Mouse (Mus musculus) cerebellum, postnatal 14 days (tissue): ENCODE measurements around the gene Olfr1243.
"Not testable (repeated sequence)": the region's sequence is repeated elsewhere in the genome, so short reads cannot be mapped to it uniquely, and the experiment has no call there.

Experiments
- DNase-seq, 2 experiments: peaks; one replicate each; pipeline ENCODE4 v3.0.0; 2021; ENCODE audit warnings: mixed read lengths in 2 of 2

Olfr1243 gene

GRCm38 (mm10) chr2:89531387-89531786 is at the start of gene Olfr1243:
Gene Olfr1243, minus strand, starts transcription at chr2:89531487.
- DNase-seq: no peak

GRCm38 (mm10) chr2:89578347-89578746 is 47.1 kb upstream of the Olfr1243 start, which contains the start of gene Olfr1245:
Gene Olfr1245, minus strand, starts transcription at chr2:89578447.
- DNase-seq: no peak

GRCm38 (mm10) chr2:89562706-89563105 is 31.4 kb upstream of the Olfr1243 start:
- not testable (repeated sequence) for DNase-seq

- DNase-seq: no peak
These were observed 13.2 kb upstream of the Olfr1243 start for GRCm38 (mm10) chr2:89544516-89544915.

- DNase-seq: no peak
These were observed 8.6 kb upstream of the Olfr1243 start for GRCm38 (mm10) chr2:89539923-89540322.

GRCm38 (mm10) chr2:89498235-89498634 is 33.1 kb downstream of the Olfr1243 start, which contains the start of gene Olfr1242:
Gene Olfr1242, minus strand, starts transcription at chr2:89498335.
- no peak for DNase-seq

- DNase-seq: no peak
These were observed 44.3 kb downstream of the Olfr1243 start, which contains the start of gene Olfr1241 for GRCm38 (mm10) chr2:89487026-89487425. Gene Olfr1241, minus strand, starts transcription at chr2:89487126.
